ENCODE assay signal across 18 mouse cellular contexts in the genomic region with DNA sequence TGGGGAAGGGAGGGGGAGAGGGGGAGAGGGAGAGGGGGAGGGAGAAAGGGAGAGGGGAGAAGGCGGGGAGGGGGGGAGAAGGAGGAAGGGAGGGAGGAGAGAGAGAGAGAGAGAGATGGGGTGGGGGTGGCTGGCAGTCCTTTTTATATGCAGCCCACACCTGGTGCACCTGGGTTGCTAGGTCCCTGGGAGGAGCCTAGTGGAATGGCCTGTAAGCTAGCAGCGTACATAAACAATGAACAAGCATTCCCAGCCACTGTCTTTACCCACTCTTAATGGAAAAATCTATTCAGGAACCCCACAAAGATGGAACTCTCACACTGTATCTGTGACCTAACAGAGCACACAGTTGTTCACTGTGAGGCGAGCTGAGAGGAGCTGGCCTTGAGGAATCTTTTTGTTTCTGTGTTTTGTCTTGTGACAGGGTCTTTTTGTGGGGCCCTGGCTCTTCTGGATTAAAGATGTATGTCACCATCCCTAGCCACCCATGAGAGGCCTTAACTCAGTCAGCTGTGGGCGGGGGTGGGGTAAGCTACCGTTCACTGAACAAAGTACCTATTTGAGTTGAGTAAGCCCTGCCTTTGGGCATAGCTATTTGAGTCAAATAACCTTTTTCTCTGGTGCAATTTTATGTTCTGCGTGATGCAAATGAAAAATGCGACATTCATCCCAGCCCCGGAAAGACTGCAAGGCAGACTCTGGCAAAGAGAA. TPM values are rescaled to one million over a fixed set of nuclear protein-coding genes. Genes with fewer than 3 reads are reported as not detected.
A peak's percentile ranks its signal among the peaks of the same experiment; 100 is the strongest.
DNase-seq lines count a peak whose midpoint lies in the region; ATAC-seq lines count a peak whose summit lies in the region.
"Had no signal": no experiment of that assay in that cellular context is flagged by ENCODE, and none has a peak within 500 bp of the region (broad histone marks: within the 10 kb centered on the region; RNA-seq: fewer than 3 reads in every experiment).

No protein-coding gene starts in this region.

- H3K4me2 ChIP-seq in embryonic facial prominence, embryonic 11.5 days (ENCODE audit: low read depth, low read length) = no peak overlapping the region
- H3K4me2 ChIP-seq in embryonic facial prominence, embryonic 14.5 days (ENCODE audit: low read depth, low read length) = 0 out of 2 replicates have a peak overlapping the region, but pooled peaks have one; percentile 4
- no peak overlapping the region for H3K4me2 ChIP-seq in hindbrain, embryonic 13.5 days
- no peak overlapping the region for H3K4me2 ChIP-seq in midbrain, embryonic 16.5 days (ENCODE audit: low read length)
- H3K4me2 ChIP-seq: embryonic facial prominence, embryonic 13.5 days; heart, embryonic 12.5 days; liver, embryonic 13.5 days had no signal

- no peaks in the 10 kb centered on the region for H3K4me1 ChIP-seq in embryonic facial prominence, embryonic 11.5 days (ENCODE audit: control insufficient read depth, insufficient read depth, low read length)
- peaks cover 19% of the 10 kb centered on the region for H3K4me1 ChIP-seq in embryonic facial prominence, embryonic 10.5 days
- peaks cover 7% of the 10 kb centered on the region for H3K4me1 ChIP-seq in embryonic facial prominence, embryonic 14.5 days (ENCODE audit: control insufficient read depth, insufficient read depth, low read length)
- H3K4me1 ChIP-seq in hindbrain, embryonic 13.5 days (replicated peaks) = peaks cover 17% of the 10 kb centered on the region
- peaks cover 15% of the 10 kb centered on the region for H3K4me1 ChIP-seq in midbrain, embryonic 16.5 days (ENCODE audit: control insufficient read depth, insufficient read depth, low read length)
- H3K4me1 ChIP-seq: liver, embryonic 13.5 days had no signal

- H3K4me3 ChIP-seq in embryonic facial prominence, embryonic 11.5 days (ENCODE audit: low read depth, low read length) = no peak overlapping the region
- no peak overlapping the region for H3K4me3 ChIP-seq in embryonic facial prominence, embryonic 10.5 days
- H3K4me3 ChIP-seq in embryonic facial prominence, embryonic 14.5 days (ENCODE audit: low read depth, low read length) = no peak overlapping the region
- no peak overlapping the region for H3K4me3 ChIP-seq in hindbrain, embryonic 13.5 days
- H3K4me3 ChIP-seq in midbrain, embryonic 16.5 days (ENCODE audit: low read depth, low read length) = no peak overlapping the region
- H3K4me3 ChIP-seq: embryonic facial prominence, embryonic 13.5 days; heart, embryonic 12.5 days; layer of hippocampus, adult 2 months; liver, embryonic 13.5 days had no signal

- no peaks in the 10 kb centered on the region for H3K9me3 ChIP-seq in embryonic facial prominence, embryonic 11.5 days (replicated peaks; ENCODE audit: control insufficient read depth, low read length)
- no peaks in the 10 kb centered on the region for H3K9me3 ChIP-seq in embryonic facial prominence, embryonic 10.5 days
- no peaks in the 10 kb centered on the region for H3K9me3 ChIP-seq in embryonic facial prominence, embryonic 14.5 days (ENCODE audit: control insufficient read depth, low read length)
- no peaks in the 10 kb centered on the region for H3K9me3 ChIP-seq in hindbrain, embryonic 13.5 days
- H3K9me3 ChIP-seq in midbrain, embryonic 16.5 days (replicated peaks; ENCODE audit: control insufficient read depth, low read length, poor library complexity, severe bottlenecking) = no peaks in the 10 kb centered on the region
- H3K9me3 ChIP-seq: embryonic facial prominence, embryonic 13.5 days; heart, embryonic 12.5 days; liver, embryonic 13.5 days had no signal

- H3K27ac ChIP-seq in embryonic facial prominence, embryonic 11.5 days (replicated peaks; ENCODE audit: low read depth, low read length) = no peak overlapping the region
- no peak overlapping the region for H3K27ac ChIP-seq in embryonic facial prominence, embryonic 10.5 days (replicated peaks)
- H3K27ac ChIP-seq in embryonic facial prominence, embryonic 14.5 days (replicated peaks; ENCODE audit: low read depth, low read length) = no peak overlapping the region; the same call in 1 of the 2 replicates
- peak overlapping the region; percentile 62 for H3K27ac ChIP-seq in hindbrain, embryonic 13.5 days
- peak overlapping the region; percentile 19 for H3K27ac ChIP-seq in midbrain, embryonic 16.5 days (ENCODE audit: low read length)
- H3K27ac ChIP-seq: embryonic facial prominence, embryonic 13.5 days; layer of hippocampus, adult 2 months; liver, embryonic 13.5 days had no signal

- no peak overlapping the region for H3K9ac ChIP-seq in embryonic facial prominence, embryonic 11.5 days (replicated peaks; ENCODE audit: low read length)
- no peak overlapping the region; the same call in 1 of the 2 replicates for H3K9ac ChIP-seq in embryonic facial prominence, embryonic 14.5 days (ENCODE audit: low read depth, low read length)
- H3K9ac ChIP-seq in hindbrain, embryonic 13.5 days = no peak overlapping the region
- no peak overlapping the region for H3K9ac ChIP-seq in midbrain, embryonic 16.5 days (ENCODE audit: low read depth, low read length)
- H3K9ac ChIP-seq: embryonic facial prominence, embryonic 13.5 days; heart, embryonic 12.5 days; liver, embryonic 13.5 days had no signal

- no peaks in the 10 kb centered on the region for H3K27me3 ChIP-seq in embryonic facial prominence, embryonic 11.5 days (ENCODE audit: control insufficient read depth, insufficient read depth, low read length)
- H3K27me3 ChIP-seq in embryonic facial prominence, embryonic 10.5 days (replicated peaks; ENCODE audit: low read depth, poor library complexity, severe bottlenecking) = no peaks in the 10 kb centered on the region
- H3K27me3 ChIP-seq in embryonic facial prominence, embryonic 14.5 days (replicated peaks; ENCODE audit: control insufficient read depth, insufficient read depth, low read length) = no peaks in the 10 kb centered on the region
- no peaks in the 10 kb centered on the region for H3K27me3 ChIP-seq in hindbrain, embryonic 13.5 days
- H3K27me3 ChIP-seq in midbrain, embryonic 16.5 days (ENCODE audit: control insufficient read depth, insufficient read depth, low read depth, low read length) = no peaks in the 10 kb centered on the region
- H3K27me3 ChIP-seq: embryonic facial prominence, embryonic 13.5 days; liver, embryonic 13.5 days had no signal

- 25% methylated on average over 8 of the region's 8 CpGs for WGBS in embryonic facial prominence, embryonic 11.5 days
- 30% methylated on average over 8 of the region's 8 CpGs for WGBS in embryonic facial prominence, embryonic 10.5 days
- 28% methylated on average over 8 of the region's 8 CpGs for WGBS in embryonic facial prominence, embryonic 14.5 days
- 32% methylated on average over 8 of the region's 8 CpGs for WGBS in hindbrain, embryonic 13.5 days
- WGBS in midbrain, embryonic 16.5 days = 25% methylated on average over 8 of the region's 8 CpGs

- H3K36me3 ChIP-seq in embryonic facial prominence, embryonic 11.5 days (replicated peaks; ENCODE audit: control insufficient read depth, insufficient read depth, low read depth, low read length) = no peaks in the 10 kb centered on the region
- no peaks in the 10 kb centered on the region for H3K36me3 ChIP-seq in embryonic facial prominence, embryonic 10.5 days (replicated peaks)
- H3K36me3 ChIP-seq in embryonic facial prominence, embryonic 14.5 days (ENCODE audit: control insufficient read depth, insufficient read depth, low read length) = no peaks in the 10 kb centered on the region
- H3K36me3 ChIP-seq in hindbrain, embryonic 13.5 days = no peaks in the 10 kb centered on the region
- H3K36me3 ChIP-seq in midbrain, embryonic 16.5 days (ENCODE audit: control insufficient read depth, insufficient read depth, low read length) = no peaks in the 10 kb centered on the region
- H3K36me3 ChIP-seq: embryonic facial prominence, embryonic 13.5 days; heart, embryonic 12.5 days; liver, embryonic 13.5 days had no signal

- ATAC-seq in embryonic facial prominence, embryonic 11.5 days (replicated peaks; ENCODE audit: insufficient number of reproducible peaks, low FRiP score, low TSS enrichment, low read depth) = no peak
- ATAC-seq in embryonic facial prominence, embryonic 14.5 days (ENCODE audit: low read depth) = peak; percentile 55; the same call in 1 of the 2 replicates
- ATAC-seq in hindbrain, embryonic 13.5 days (ENCODE audit: low FRiP score) = peak; percentile 59
- ATAC-seq in midbrain, embryonic 16.5 days = peak; percentile 56; the same call in 1 of the 2 replicates
- ATAC-seq: Patski had no signal

- DNase-seq in embryonic facial prominence, embryonic 11.5 days (ENCODE audit: low spot score) = peak; percentile 13
- DNase-seq in embryonic facial prominence, embryonic 10.5 days (ENCODE audit: low spot score) = no peak
- peak; percentile 36 for DNase-seq in embryonic facial prominence, embryonic 14.5 days (ENCODE audit: low spot score)
- DNase-seq in heart, adult 9 months (ENCODE audit: low spot score in 2 of 2) = no peak
- DNase-seq in urinary bladder, postnatal 14 days (ENCODE audit: low spot score) = no peak
- DNase-seq in thymus, postnatal 36 days = no peak
- DNase-seq: cerebellum, adult 9-10 months; gastrocnemius, postnatal 36 days; kidney, adult 9 months; liver, embryonic 13.5 days; lung, postnatal 14 days; thymus, postnatal 14 days had no signal

RNA-seq across cellular contexts. Expression of gene Pde9a, which starts 30.1 kb away (rescaled TPM):
- polyA plus RNA-seq in embryonic facial prominence, embryonic 11.5 days (2014; fragmentation: Nextera tagmentation; extraction: Ambion mirVana) = 25.7 and 26.6 TPM in 2 replicates
- polyA plus RNA-seq in embryonic facial prominence, embryonic 10.5 days (2016; fragmentation: Nextera tagmentation; extraction: Ambion mirVana) = 16.9 and 18.9 TPM in 2 replicates
- polyA plus RNA-seq in embryonic facial prominence, embryonic 14.5 days (2014; fragmentation: Nextera tagmentation; extraction: Ambion mirVana) = 14.5 and 18.7 TPM in 2 replicates
- 36.7 and 37.8 TPM in 2 replicates for polyA plus RNA-seq in hindbrain, embryonic 13.5 days (2015; fragmentation: Nextera tagmentation; extraction: Ambion mirVana)
- 33.1 and 41.0 TPM in 2 replicates for polyA plus RNA-seq in midbrain, embryonic 16.5 days (2015; fragmentation: Nextera tagmentation; extraction: Ambion mirVana)
- polyA plus RNA-seq: Patski had no signal

Comparison
In these comparisons a context has a peak if more than half of its experiments do, and no peak if none do; other contexts are left out.
1. DNase-seq: peak in embryonic facial prominence, embryonic 11.5 days (single experiment) and embryonic facial prominence, embryonic 14.5 days (single experiment); none in embryonic facial prominence, embryonic 10.5 days (single experiment), heart, adult 9 months (0 of 2), urinary bladder, postnatal 14 days (single experiment) and thymus, postnatal 36 days (0 of 2).
2. H3K27ac ChIP-seq: peak in hindbrain, embryonic 13.5 days (single experiment) and midbrain, embryonic 16.5 days (single experiment); none in embryonic facial prominence, embryonic 11.5 days (single experiment), embryonic facial prominence, embryonic 10.5 days (single experiment) and embryonic facial prominence, embryonic 14.5 days (single experiment).